Mouse (Mus musculus): ENCODE measurements around the gene Zfp57. TPM values are rescaled to one million over a fixed set of nuclear protein-coding genes. Genes with fewer than 3 reads are reported as not detected.
"Not testable (repeated sequence)": the region's sequence is repeated elsewhere in the genome, so short reads cannot be mapped to it uniquely, and the experiment has no call there.

Gene Zfp57
- polyA plus RNA-seq, 1 experiment from 2014 or later: 215 TPM

GRCm38 (mm10) chr17:36981221-36981813 lies 19.6 kb upstream of the Zfp57 start, which contains the start of gene 2410137M14Rik:
2410137M14Rik (minus strand) TSS chr17:36981237.
- 15% methylated on average over 18 of the region's 18 CpGs for WGBS
- no peak for ATAC-seq
- Histone ChIP-seq H3K4me1 (no peaks in the 10 kb centered on the region), H3K4me2 (no peak within 1 kb of the TSS), H3K27ac (no peak within 1 kb of the TSS), H3K9me3 (replicated peaks) (no peaks in the 10 kb centered on the region), H3K27me3 (peaks cover 12% of the 10 kb centered on the region; the same call in 1 of the 2 replicates), H3K9ac (no peak within 1 kb of the TSS), H3K36me3 (ENCODE audit: poor library complexity, severe bottlenecking) (no peaks in the 10 kb centered on the region), H3K4me3 (no peak within 1 kb of the TSS)

- H3K27ac ChIP-seq: no peak overlapping the region
- H3K9me3 ChIP-seq (replicated peaks): no peaks in the 10 kb centered on the region
- H3K36me3 ChIP-seq (ENCODE audit: poor library complexity, severe bottlenecking): no peaks in the 10 kb centered on the region
- ATAC-seq: no peak
- peaks cover 12% of the 10 kb centered on the region; the same call in 1 of the 2 replicates for H3K27me3 ChIP-seq
- H3K4me3 ChIP-seq: no peak overlapping the region
- no peak overlapping the region for H3K9ac ChIP-seq
- H3K4me1 ChIP-seq: no peaks in the 10 kb centered on the region
- H3K4me2 ChIP-seq: no peak overlapping the region
- 2% methylated on average over 4 of the region's 4 CpGs for WGBS
Measured at GRCm38 (mm10) chr17:36981845-36982244, 19.1 kb upstream of the Zfp57 start.

- no peak overlapping the region for H3K4me3 ChIP-seq
- peaks cover 16% of the 10 kb centered on the region for H3K27me3 ChIP-seq
- no peak overlapping the region for H3K9ac ChIP-seq
- no peak overlapping the region for H3K4me2 ChIP-seq
- H3K9me3 ChIP-seq (replicated peaks): no peaks in the 10 kb centered on the region
- no peak overlapping the region for H3K27ac ChIP-seq
- 34% methylated on average over 5 of the region's 5 CpGs for WGBS
- ATAC-seq: no peak
- no peaks in the 10 kb centered on the region for H3K36me3 ChIP-seq (ENCODE audit: poor library complexity, severe bottlenecking)
- no peaks in the 10 kb centered on the region for H3K4me1 ChIP-seq
Measured at GRCm38 (mm10) chr17:36982253-36983155, 18.5 kb upstream of the Zfp57 start.

- no peaks in the 10 kb centered on the region for H3K4me1 ChIP-seq
- no peak for ATAC-seq
- H3K36me3 ChIP-seq (ENCODE audit: poor library complexity, severe bottlenecking): no peaks in the 10 kb centered on the region
- H3K27me3 ChIP-seq: peaks cover 29% of the 10 kb centered on the region
- H3K9ac ChIP-seq: no peak overlapping the region
- H3K4me2 ChIP-seq: peak overlapping the region; percentile 28
- H3K27ac ChIP-seq: no peak overlapping the region
- H3K9me3 ChIP-seq (replicated peaks): no peaks in the 10 kb centered on the region
- H3K4me3 ChIP-seq: no peak overlapping the region
- 6% methylated on average over 24 of the region's 24 CpGs for WGBS
Measured at GRCm38 (mm10) chr17:36988475-36988874, 12.5 kb upstream of the Zfp57 start.

- no peak within 1 kb of the TSS for H3K27ac ChIP-seq
- H3K4me3 ChIP-seq: no peak within 1 kb of the TSS
- no peak within 1 kb of the TSS for H3K9ac ChIP-seq
Measured at GRCm38 (mm10) chr17:36989437-36989836, 11.5 kb upstream of the Zfp57 start, which contains the start of gene H2-M5. H2-M5 (minus strand) TSS chr17:36989537.

GRCm38 (mm10) chr17:36990630-36991029 lies 10.3 kb upstream of the Zfp57 start:
- not testable (repeated sequence) for H3K4me1 ChIP-seq; H3K9ac ChIP-seq; H3K9me3 ChIP-seq (replicated peaks); H3K27ac ChIP-seq; H3K36me3 ChIP-seq (ENCODE audit: poor library complexity, severe bottlenecking); H3K4me3 ChIP-seq; H3K4me2 ChIP-seq; ATAC-seq
- peaks cover 29% of the 10 kb centered on the region for H3K27me3 ChIP-seq
- 93% methylated on average over 6 of the region's 6 CpGs for WGBS

More at GRCm38 (mm10) chr17:36989437-36989836, 11.5 kb upstream of the Zfp57 start, which contains the start of gene H2-M5:
- Histone ChIP-seq H3K4me2 (peak within 1 kb of the TSS; percentile 28), H3K27me3 (peaks cover 29% of the 10 kb centered on the region), H3K36me3 (ENCODE audit: poor library complexity, severe bottlenecking) (no peaks in the 10 kb centered on the region), H3K4me1 (no peaks in the 10 kb centered on the region), H3K9me3 (replicated peaks) (no peaks in the 10 kb centered on the region)
- 23% methylated on average over 5 of the region's 5 CpGs for WGBS
- no peak for ATAC-seq

GRCm38 (mm10) chr17:36992336-36993104 lies 8.4 kb upstream of the Zfp57 start:
- Histone ChIP-seq H3K9ac (no peak overlapping the region), H3K4me3 (no peak overlapping the region), H3K27me3 (peaks cover 25% of the 10 kb centered on the region), H3K36me3 (ENCODE audit: poor library complexity, severe bottlenecking) (no peaks in the 10 kb centered on the region), H3K4me2 (no peak overlapping the region), H3K27ac (no peak overlapping the region), H3K4me1 (no peaks in the 10 kb centered on the region), H3K9me3 (replicated peaks) (no peaks in the 10 kb centered on the region)
- ATAC-seq: no peak
- 75% methylated on average over 3 of the region's 3 CpGs for WGBS

GRCm38 (mm10) chr17:36993770-36994325 lies 7.1 kb upstream of the Zfp57 start:
- Histone ChIP-seq H3K27me3 (peaks cover 12% of the 10 kb centered on the region), H3K4me1 (no peaks in the 10 kb centered on the region), H3K4me2 (no peak overlapping the region), H3K27ac (no peak overlapping the region), H3K9ac (no peak overlapping the region), H3K4me3 (no peak overlapping the region), H3K9me3 (replicated peaks) (no peaks in the 10 kb centered on the region), H3K36me3 (ENCODE audit: poor library complexity, severe bottlenecking) (no peaks in the 10 kb centered on the region)
- ATAC-seq: no peak
- 86% methylated on average over 4 of the region's 4 CpGs for WGBS

GRCm38 (mm10) chr17:36994528-36994927 lies 6.4 kb upstream of the Zfp57 start:
- WGBS: 87% methylated on average over 2 of the region's 2 CpGs
- Histone ChIP-seq H3K27me3 (peaks cover 5% of the 10 kb centered on the region), H3K4me3 (no peak overlapping the region), H3K4me2 (no peak overlapping the region), H3K9me3 (replicated peaks) (no peaks in the 10 kb centered on the region), H3K27ac (no peak overlapping the region), H3K9ac (no peak overlapping the region), H3K4me1 (no peaks in the 10 kb centered on the region), H3K36me3 (ENCODE audit: poor library complexity, severe bottlenecking) (no peaks in the 10 kb centered on the region)
- ATAC-seq: no peak

GRCm38 (mm10) chr17:36995448-36995847 lies 5.5 kb upstream of the Zfp57 start:
- Histone ChIP-seq H3K4me2 (no peak overlapping the region), H3K4me3 (no peak overlapping the region), H3K27me3 (no peaks in the 10 kb centered on the region), H3K27ac (no peak overlapping the region), H3K4me1 (no peaks in the 10 kb centered on the region), H3K9me3 (replicated peaks) (no peaks in the 10 kb centered on the region), H3K9ac (no peak overlapping the region), H3K36me3 (ENCODE audit: poor library complexity, severe bottlenecking) (no peaks in the 10 kb centered on the region)
- ATAC-seq: no peak
- 48% methylated on average over 3 of the region's 3 CpGs for WGBS

GRCm38 (mm10) chr17:36997033-36997735 lies 3.8 kb upstream of the Zfp57 start:
- 32% methylated on average over 7 of the region's 7 CpGs for WGBS
- Histone ChIP-seq H3K27ac (no peak overlapping the region), H3K4me3 (no peak overlapping the region), H3K9me3 (replicated peaks) (no peaks in the 10 kb centered on the region), H3K4me2 (no peak overlapping the region), H3K9ac (no peak overlapping the region), H3K27me3 (no peaks in the 10 kb centered on the region), H3K4me1 (no peaks in the 10 kb centered on the region), H3K36me3 (ENCODE audit: poor library complexity, severe bottlenecking) (no peaks in the 10 kb centered on the region)
- ATAC-seq: peak; percentile 57; the same call in 1 of the 2 replicates
